Mouse (Mus musculus) liver, embryonic 11.5 days (tissue): ENCODE data around the gene Ccdc89. TPM values are rescaled to one million over a fixed set of nuclear protein-coding genes. Genes with fewer than 3 reads are reported as not detected.

Experiments used
- ATAC-seq: fragments of 200-750 bp; cut with Nextera tagmentation; replicated peaks from 2 replicates; pipeline ENCODE4 v1.8.0; 2017; ENCODE audit warnings: moderate number of reproducible peaks, mild to moderate bottlenecking, moderate TSS enrichment, moderate library complexity; ENCODE audit not compliant: low FRiP score
- DNase-seq: peaks from one replicate; pipeline ENCODE4 v3.0.0-alpha.2; 2017; ENCODE audit warnings: low spot score
- H3K27ac ChIP-seq: fragments of 300-500 bp; sonication (generic); 2 replicates; pipeline ENCODE4 v1.5.1; 2014; ENCODE audit warnings: mild to moderate bottlenecking, low read depth, low read length, control low read depth
- H3K27me3 ChIP-seq: fragments of 300-500 bp; sonication (generic); replicated peaks from 2 replicates; pipeline ENCODE4 v1.6.1; 2014; ENCODE audit warnings: low read length, mixed read lengths; ENCODE audit not compliant: control insufficient read depth, insufficient read depth
- H3K36me3 ChIP-seq: fragments of 300-500 bp; sonication (generic); 2 replicates; pipeline ENCODE4 v1.6.1; 2014; ENCODE audit warnings: mild to moderate bottlenecking, low read length, moderate library complexity, mixed read lengths; ENCODE audit not compliant: control insufficient read depth, insufficient read depth
- H3K4me1 ChIP-seq: fragments of 300-500 bp; sonication (generic); replicated peaks from 2 replicates; pipeline ENCODE4 v1.6.1; 2014; ENCODE audit warnings: low read length, mixed read lengths; ENCODE audit not compliant: control insufficient read depth, insufficient read depth
- H3K4me2 ChIP-seq: fragments of 300-500 bp; sonication (generic); 2 replicates; pipeline ENCODE4 v1.6.1; 2014; ENCODE audit warnings: mild to moderate bottlenecking, control low read depth, moderate library complexity
- H3K4me3 ChIP-seq: fragments of 300-500 bp; sonication (generic); 2 replicates; pipeline ENCODE4 v1.5.1; 2014; ENCODE audit warnings: low read depth, low read length, control low read depth
- H3K9ac ChIP-seq: fragments of 300-500 bp; sonication (generic); 2 replicates; pipeline ENCODE4 v1.6.1; 2014; ENCODE audit warnings: low read depth, low read length, control low read depth
- H3K9me3 ChIP-seq: fragments of 300-500 bp; sonication (generic); 2 replicates; pipeline ENCODE4 v1.6.1; 2016; ENCODE audit warnings: low read length, inconsistent platforms, mixed read lengths; ENCODE audit not compliant: control insufficient read depth
- WGBS: fragments of 180-500 bp; shearing (Covaris S2); extraction: QIAGEN DNeasy Blood & Tissue Kit; methylation state at CpG from one replicate; pipeline ENCODE4 v1.1.7; 2014; 5-methylcytosine and 5-hydroxymethylcytosine counted together
- polyA plus RNA-seq: library from polyadenylated mRNA; unstranded; fragments of >200 nt; fragmentation: Nextera tagmentation; extraction: Ambion mirVana; gene quantifications from 2 replicates; pipeline ENCODE4 v1.2.1, GENCODE M21; 2014

Gene Ccdc89
- polyA plus RNA-seq, 1 experiment from 2014 or later: 0.74 TPM

- no peak for DNase-seq
- ATAC-seq: no peak
- no peak overlapping the region for H3K4me2 ChIP-seq
- H3K36me3 ChIP-seq: no peaks in the 10 kb centered on the region
- no peak overlapping the region for H3K27ac ChIP-seq
- no peak overlapping the region for H3K9ac ChIP-seq
- H3K9me3 ChIP-seq: no peaks in the 10 kb centered on the region
- no peaks in the 10 kb centered on the region for H3K27me3 ChIP-seq
- H3K4me3 ChIP-seq: no peak overlapping the region
- no peaks in the 10 kb centered on the region; the same call in 1 of the 2 replicates for H3K4me1 ChIP-seq
These were observed 5.8 kb downstream of the Ccdc89 start for GRCm38 (mm10) chr7:90432221-90432620.

- WGBS: 86% methylated on average over 4 of the region's 4 CpGs
- Histone ChIP-seq H3K27ac (no peak overlapping the region), H3K36me3 (no peaks in the 10 kb centered on the region), H3K4me3 (no peak overlapping the region), H3K9me3 (no peaks in the 10 kb centered on the region), H3K27me3 (no peaks in the 10 kb centered on the region), H3K4me1 (no peaks in the 10 kb centered on the region), H3K4me2 (no peak overlapping the region), H3K9ac (no peak overlapping the region)
- ATAC-seq (no peak), DNase-seq (no peak)
These were observed 13.7 kb downstream of the Ccdc89 start for GRCm38 (mm10) chr7:90440044-90440443.

- Histone ChIP-seq H3K27ac (peak overlapping the region; percentile 49), H3K36me3 (no peaks in the 10 kb centered on the region), H3K4me1 (0 out of 2 replicates have a peak, but pooled peaks cover under 1% of the 10 kb centered on the region), H3K9me3 (no peaks in the 10 kb centered on the region), H3K4me2 (peak overlapping the region; percentile 97), H3K9ac (peak overlapping the region; percentile 98), H3K27me3 (no peaks in the 10 kb centered on the region), H3K4me3 (peak overlapping the region; percentile 99)
- WGBS: 13% methylated on average over 4 of the region's 4 CpGs
- DNase-seq (no peak), ATAC-seq (no peak)
These were observed 15.7 kb downstream of the Ccdc89 start for GRCm38 (mm10) chr7:90442070-90442469.

- Histone ChIP-seq H3K27ac (peak within 1 kb of the TSS; percentile 98), H3K9me3 (no peaks in the 10 kb centered on the region), H3K4me1 (0 out of 2 replicates have a peak, but pooled peaks cover 2% of the 10 kb centered on the region), H3K4me2 (peak within 1 kb of the TSS; percentile 97), H3K36me3 (peaks cover 2% of the 10 kb centered on the region; the same call in 1 of the 2 replicates), H3K27me3 (no peaks in the 10 kb centered on the region), H3K9ac (peak within 1 kb of the TSS; percentile 98), H3K4me3 (peak within 1 kb of the TSS; percentile 99)
- under 1% methylated on average over 54 of the region's 54 CpGs for WGBS
- DNase-seq (peak; percentile 94), ATAC-seq (peak; percentile 93)
These were observed 16.2 kb downstream of the Ccdc89 start, which contains the start of gene Crebzf for GRCm38 (mm10) chr7:90442518-90443080. TSS of gene Crebzf (plus strand) at chr7:90442729.

GRCm38 (mm10) chr7:90443101-90444091, 17.0 kb downstream of the Ccdc89 start:
- no peaks in the 10 kb centered on the region for H3K9me3 ChIP-seq
- no peaks in the 10 kb centered on the region for H3K27me3 ChIP-seq
- H3K4me2 ChIP-seq: peak overlapping the region; percentile 97
- peak overlapping the region; percentile 98 for H3K27ac ChIP-seq
- peak overlapping the region; percentile 99 for H3K4me3 ChIP-seq
- ATAC-seq (peak; percentile 72), DNase-seq (peak; percentile 71)
- peak overlapping the region; percentile 98 for H3K9ac ChIP-seq
- WGBS: under 1% methylated on average over 118 of the region's 123 CpGs
- 0 out of 2 replicates have a peak, but pooled peaks cover 2% of the 10 kb centered on the region for H3K4me1 ChIP-seq
- H3K36me3 ChIP-seq: peaks cover 3% of the 10 kb centered on the region; the same call in 1 of the 2 replicates

GRCm38 (mm10) chr7:90444206-90444605, 17.8 kb downstream of the Ccdc89 start:
- Histone ChIP-seq H3K4me3 (peak overlapping the region; percentile 99), H3K4me2 (peak overlapping the region; percentile 97), H3K4me1 (0 out of 2 replicates have a peak, but pooled peaks cover 2% of the 10 kb centered on the region), H3K9me3 (no peaks in the 10 kb centered on the region), H3K27me3 (no peaks in the 10 kb centered on the region), H3K27ac (no peak overlapping the region), H3K9ac (peak overlapping the region; percentile 98), H3K36me3 (peaks cover 3% of the 10 kb centered on the region; the same call in 1 of the 2 replicates)
- 0% methylated on average over 6 of the region's 6 CpGs for WGBS
- DNase-seq (peak; percentile 38), ATAC-seq (no peak)

- ATAC-seq: no peak
- peaks cover 4% of the 10 kb centered on the region; the same call in 1 of the 2 replicates for H3K36me3 ChIP-seq
- DNase-seq: no peak
- H3K9ac ChIP-seq: peak overlapping the region; percentile 79
- H3K27ac ChIP-seq: peak overlapping the region; percentile 88; the same call in 1 of the 2 replicates
- H3K4me1 ChIP-seq: peaks cover 7% of the 10 kb centered on the region
- H3K27me3 ChIP-seq: no peaks in the 10 kb centered on the region
- 30% methylated on average over 7 of the region's 7 CpGs for WGBS
- H3K4me2 ChIP-seq: peak overlapping the region; percentile 88
- H3K4me3 ChIP-seq: peak overlapping the region; percentile 78
- H3K9me3 ChIP-seq: no peaks in the 10 kb centered on the region
These were observed 29.9 kb downstream of the Ccdc89 start for GRCm38 (mm10) chr7:90456149-90456844.

- Histone ChIP-seq H3K4me1 (peaks cover 7% of the 10 kb centered on the region), H3K27ac (peak within 1 kb of the TSS; percentile 88), H3K9ac (peak within 1 kb of the TSS; percentile 79), H3K27me3 (no peaks in the 10 kb centered on the region), H3K9me3 (no peaks in the 10 kb centered on the region), H3K4me2 (peak within 1 kb of the TSS; percentile 88), H3K36me3 (peaks cover 2% of the 10 kb centered on the region; the same call in 1 of the 2 replicates), H3K4me3 (peak within 1 kb of the TSS; percentile 78)
- DNase-seq (peak; percentile 81), ATAC-seq (peak; percentile 94)
- WGBS: under 1% methylated on average over 41 of the region's 41 CpGs
These were observed 30.6 kb downstream of the Ccdc89 start, which contains the start of gene Tmem126a for GRCm38 (mm10) chr7:90456845-90457468. TSS of gene Tmem126a (minus strand) at chr7:90457229.
